Mouse (Mus musculus): ENCODE results near the gene Il24. TPM values are rescaled to one million over a fixed set of nuclear protein-coding genes. Genes with fewer than 3 reads are reported as not detected.

Gene Il24
- 2.1 TPM in 1 of 2 replicates, not detected in the other for total RNA-seq (2015; ENCODE audit: low replicate concordance)
- not detected in 2 replicates for total RNA-seq (2017; ENCODE audit: low replicate concordance)

GRCm38 (mm10) chr1:130887354-130887753, at the start of gene Il24:
Gene Il24, minus strand, starts transcription at chr1:130887454.
- ATAC-seq (replicated peaks; ENCODE audit: low FRiP score, poor library complexity, severe bottlenecking) = no peak

GRCm38 (mm10) chr1:130936351-130936750, 49.1 kb upstream of the Il24 start:
- no peak for ATAC-seq (replicated peaks; ENCODE audit: low FRiP score, poor library complexity, severe bottlenecking)

- no peak; the same call in 1 of the 2 replicates for ATAC-seq (replicated peaks; ENCODE audit: low FRiP score, poor library complexity, severe bottlenecking)
Measured at GRCm38 (mm10) chr1:130926484-130926883, 39.2 kb upstream of the Il24 start.

GRCm38 (mm10) chr1:130918323-130918980, 31.2 kb upstream of the Il24 start:
- ATAC-seq (replicated peaks; ENCODE audit: low FRiP score, poor library complexity, severe bottlenecking) = no peak

GRCm38 (mm10) chr1:130911401-130912010, 24.3 kb upstream of the Il24 start, which contains the start of gene Il20:
Gene Il20, minus strand, starts transcription at chr1:130911451.
- ATAC-seq (replicated peaks; ENCODE audit: low FRiP score, poor library complexity, severe bottlenecking) = no peak

- no peak for ATAC-seq (replicated peaks; ENCODE audit: low FRiP score, poor library complexity, severe bottlenecking)
Measured at GRCm38 (mm10) chr1:130902505-130902904, 15.3 kb upstream of the Il24 start.

GRCm38 (mm10) chr1:130894468-130894867, 7.2 kb upstream of the Il24 start:
- no peak for ATAC-seq (replicated peaks; ENCODE audit: low FRiP score, poor library complexity, severe bottlenecking)

GRCm38 (mm10) chr1:130893329-130894040, 6.2 kb upstream of the Il24 start:
- no peak for ATAC-seq (replicated peaks; ENCODE audit: low FRiP score, poor library complexity, severe bottlenecking)

- no peak for ATAC-seq (replicated peaks; ENCODE audit: low FRiP score, poor library complexity, severe bottlenecking)
Measured at GRCm38 (mm10) chr1:130892446-130892845, 5.2 kb upstream of the Il24 start.

- no peak for ATAC-seq (replicated peaks; ENCODE audit: low FRiP score, poor library complexity, severe bottlenecking)
Measured at GRCm38 (mm10) chr1:130883146-130883545, 4.1 kb downstream of the Il24 start.

- no peak for ATAC-seq (replicated peaks; ENCODE audit: low FRiP score, poor library complexity, severe bottlenecking)
Measured at GRCm38 (mm10) chr1:130879927-130880326, 7.3 kb downstream of the Il24 start.

- no peak for ATAC-seq (replicated peaks; ENCODE audit: low FRiP score, poor library complexity, severe bottlenecking)
Measured at GRCm38 (mm10) chr1:130877889-130878614, 9.2 kb downstream of the Il24 start.

- no peak for ATAC-seq (replicated peaks; ENCODE audit: low FRiP score, poor library complexity, severe bottlenecking)
Measured at GRCm38 (mm10) chr1:130876931-130877509, 10.2 kb downstream of the Il24 start.

- ATAC-seq (replicated peaks; ENCODE audit: low FRiP score, poor library complexity, severe bottlenecking) = no peak
Measured at GRCm38 (mm10) chr1:130875910-130876309, 11.3 kb downstream of the Il24 start.

- no peak for ATAC-seq (replicated peaks; ENCODE audit: low FRiP score, poor library complexity, severe bottlenecking)
Measured at GRCm38 (mm10) chr1:130875139-130875538, 12.1 kb downstream of the Il24 start.

- ATAC-seq (replicated peaks; ENCODE audit: low FRiP score, poor library complexity, severe bottlenecking) = no peak
Measured at GRCm38 (mm10) chr1:130872912-130873311, 14.3 kb downstream of the Il24 start.

GRCm38 (mm10) chr1:130865541-130866221, 21.6 kb downstream of the Il24 start, which contains the start of gene Fcmr:
Gene Fcmr, plus strand, starts transcription at chr1:130865669.
- ATAC-seq (replicated peaks; ENCODE audit: low FRiP score, poor library complexity, severe bottlenecking) = no peak

- no peak for ATAC-seq (replicated peaks; ENCODE audit: low FRiP score, poor library complexity, severe bottlenecking)
Measured at GRCm38 (mm10) chr1:130864741-130865140, 22.5 kb downstream of the Il24 start.

- no peak for ATAC-seq (replicated peaks; ENCODE audit: low FRiP score, poor library complexity, severe bottlenecking)
Measured at GRCm38 (mm10) chr1:130864238-130864637, 23.0 kb downstream of the Il24 start.

All from erythroblast, adult 5-6 weeks (primary cell).